In the genomic region with DNA sequence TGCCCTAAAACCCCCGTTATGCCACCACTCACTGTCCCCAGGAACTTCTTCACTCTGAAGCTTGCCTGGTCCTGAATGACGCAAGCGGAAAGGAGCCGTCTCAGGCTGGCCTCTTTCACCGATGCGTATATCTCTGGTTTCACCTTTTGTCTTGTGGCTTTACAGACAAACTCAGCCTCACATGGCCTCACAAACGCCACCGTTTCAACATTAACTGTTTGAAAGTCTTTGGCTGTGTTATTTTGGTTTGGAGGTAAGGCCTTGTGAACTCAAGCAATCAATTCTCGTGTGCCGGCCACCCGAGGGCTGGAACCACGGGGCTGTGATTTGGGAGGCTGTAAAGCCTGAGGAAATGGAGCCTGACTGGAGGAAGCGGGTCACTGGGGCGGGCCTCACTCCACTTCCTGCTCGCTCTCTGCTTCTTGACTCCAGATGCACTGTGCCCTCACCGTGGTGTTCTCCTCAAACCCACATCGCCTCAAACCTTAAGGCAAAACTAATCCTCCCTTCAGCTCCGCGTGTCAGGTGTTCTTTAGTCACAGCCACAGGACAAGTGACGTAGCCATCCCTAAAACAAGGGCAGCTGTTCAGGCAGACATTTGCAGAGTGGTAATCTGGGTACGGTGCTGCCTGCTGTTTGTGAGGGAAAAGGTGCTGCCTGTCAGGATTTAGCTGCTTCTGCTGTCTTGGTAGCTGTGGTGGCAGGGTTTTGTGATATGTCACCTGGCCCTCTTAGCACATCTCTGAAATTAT, we compare ENCODE assay signal across 8 mouse cellular contexts.
DNase-seq lines count a peak whose midpoint lies in the region; ATAC-seq lines count a peak whose summit lies in the region.

No protein-coding gene starts in this region.

- peak; percentile 88 for DNase-seq in CD8-positive naive resting alpha-beta T cell, adult 2 months (ENCODE audit: low read depth in 2 of 2, low spot score in 2 of 2)
- DNase-seq in heart, postnatal 14 days: peak; percentile 51 to 60
- peak; percentile 61 for DNase-seq in limb, embryonic 10.5 days (ENCODE audit: low spot score)
- DNase-seq in splenic B cell, adult 2 months (ENCODE audit: low read depth, low spot score): peak; percentile 91
- no peak for DNase-seq in testis, postnatal 14 days (ENCODE audit: low spot score)
- DNase-seq in layer of hippocampus, adult 18-20 months (ENCODE audit: low spot score in 2 of 2): no peak

- peak; percentile 70 for ATAC-seq in megakaryocyte-erythroid progenitor cell, adult 5-6 weeks (replicated peaks; ENCODE audit: low FRiP score, low TSS enrichment, poor library complexity, severe bottlenecking)

- peak overlapping the region; percentile 98 for H3K27ac ChIP-seq in brown adipose tissue, adult 24 weeks (replicated peaks; ENCODE audit: low read depth, low read length)
- H3K27ac ChIP-seq in limb, embryonic 10.5 days: peak overlapping the region; percentile 80

- H3K4me3 ChIP-seq in brown adipose tissue, adult 24 weeks (ENCODE audit: insufficient read depth, low read depth, low read length): peak overlapping the region; percentile 64
- H3K4me3 ChIP-seq in limb, embryonic 10.5 days: 0 out of 2 replicates have a peak overlapping the region, but pooled peaks have one; percentile 20

- 50% methylated on average over 21 of the region's 21 CpGs for WGBS in limb, embryonic 10.5 days

- H3K9me3 ChIP-seq in limb, embryonic 10.5 days (replicated peaks): no peaks in the 10 kb centered on the region

- no peaks in the 10 kb centered on the region for H3K27me3 ChIP-seq in limb, embryonic 10.5 days (ENCODE audit: low read depth, poor library complexity, severe bottlenecking)
- H3K27me3 ChIP-seq in splenic B cell, adult 2 months (ENCODE audit: control insufficient read depth, insufficient read depth, low read length, poor library complexity, severe bottlenecking): no peaks in the 10 kb centered on the region

- H3K36me3 ChIP-seq in limb, embryonic 10.5 days: peaks cover 11% of the 10 kb centered on the region
- no peaks in the 10 kb centered on the region for H3K36me3 ChIP-seq in splenic B cell, adult 2 months (ENCODE audit: control insufficient read depth, insufficient read depth, low read length, poor library complexity, severe bottlenecking)

- peaks cover 11% of the 10 kb centered on the region for H3K4me1 ChIP-seq in brown adipose tissue, adult 24 weeks (ENCODE audit: control insufficient read depth, insufficient read depth, insufficient read length, low read length)
- H3K4me1 ChIP-seq in limb, embryonic 10.5 days: peaks cover 82% of the 10 kb centered on the region

- intact Hi-C loops in heart, postnatal 14 days (cut with DNase I): no loop called here

Comparison
In these comparisons a context has a peak if more than half of its experiments do, and no peak if none do; other contexts are left out.
1. DNase-seq: peak in CD8-positive naive resting alpha-beta T cell, adult 2 months (2 of 2), heart, postnatal 14 days (2 of 2), limb, embryonic 10.5 days (single experiment) and splenic B cell, adult 2 months (single experiment); none in testis, postnatal 14 days (single experiment) and layer of hippocampus, adult 18-20 months (0 of 2).